Mouse (Mus musculus): ENCODE measurements around the gene Dop1a. TPM values are rescaled to one million over a fixed set of nuclear protein-coding genes. Genes with fewer than 3 reads are reported as not detected.

Dop1a gene
- polyA plus RNA-seq, 1 experiment from 2014 or later, result 11.0 TPM

- no peaks in the 10 kb centered on the region for H3K36me3 ChIP-seq
These were observed 15.3 kb upstream of the Dop1a start for GRCm38 (mm10) chr9:86451617-86452016.

GRCm38 (mm10) chr9:86453626-86454025 lies 13.3 kb upstream of the Dop1a start:
- no peaks in the 10 kb centered on the region for H3K9me3 ChIP-seq
- no peak for ATAC-seq
- no peaks in the 10 kb centered on the region for H3K27me3 ChIP-seq (replicated peaks)
- no peak overlapping the region for H3K9ac ChIP-seq
- H3K4me1 ChIP-seq (replicated peaks), result 0 out of 2 replicates have a peak, but pooled peaks cover 2% of the 10 kb centered on the region
- WGBS, result 64% methylated on average over 3 of the region's 3 CpGs
- no peak overlapping the region for H3K4me2 ChIP-seq (replicated peaks)
- no peak overlapping the region for H3K27ac ChIP-seq
- H3K36me3 ChIP-seq, result no peaks in the 10 kb centered on the region
- no peak overlapping the region for H3K4me3 ChIP-seq (replicated peaks)

More at GRCm38 (mm10) chr9:86451617-86452016, 15.3 kb upstream of the Dop1a start:
- Histone ChIP-seq H3K27ac (no peak overlapping the region), H3K9ac (no peak overlapping the region), H3K4me2 (replicated peaks) (peak overlapping the region; percentile 58), H3K4me3 (replicated peaks) (no peak overlapping the region), H3K27me3 (replicated peaks) (no peaks in the 10 kb centered on the region), H3K4me1 (replicated peaks) (0 out of 2 replicates have a peak, but pooled peaks cover 2% of the 10 kb centered on the region), H3K9me3 (no peaks in the 10 kb centered on the region)
- ATAC-seq, result peak; percentile 74
- under 1% methylated on average over 13 of the region's 13 CpGs for WGBS

- H3K4me1 ChIP-seq (replicated peaks), result peaks cover 3% of the 10 kb centered on the region; the same call in 1 of the 2 replicates
- peak within 1 kb of the TSS; percentile 51 for H3K4me3 ChIP-seq (replicated peaks)
- peak; percentile 83 for ATAC-seq
- H3K9me3 ChIP-seq, result no peaks in the 10 kb centered on the region
- H3K27ac ChIP-seq, result no peak within 1 kb of the TSS
- peak within 1 kb of the TSS; percentile 58 for H3K4me2 ChIP-seq (replicated peaks)
- no peaks in the 10 kb centered on the region for H3K27me3 ChIP-seq (replicated peaks)
- H3K36me3 ChIP-seq, result no peaks in the 10 kb centered on the region
- peak within 1 kb of the TSS; percentile 58 for H3K9ac ChIP-seq
- WGBS, result 2% methylated on average over 70 of the region's 70 CpGs
These were observed 2.5 kb upstream of the Dop1a start, which contains the start of gene Ube2cbp for GRCm38 (mm10) chr9:86464151-86465105. Gene Ube2cbp (minus strand): TSS chr9:86464950.

DNA sequence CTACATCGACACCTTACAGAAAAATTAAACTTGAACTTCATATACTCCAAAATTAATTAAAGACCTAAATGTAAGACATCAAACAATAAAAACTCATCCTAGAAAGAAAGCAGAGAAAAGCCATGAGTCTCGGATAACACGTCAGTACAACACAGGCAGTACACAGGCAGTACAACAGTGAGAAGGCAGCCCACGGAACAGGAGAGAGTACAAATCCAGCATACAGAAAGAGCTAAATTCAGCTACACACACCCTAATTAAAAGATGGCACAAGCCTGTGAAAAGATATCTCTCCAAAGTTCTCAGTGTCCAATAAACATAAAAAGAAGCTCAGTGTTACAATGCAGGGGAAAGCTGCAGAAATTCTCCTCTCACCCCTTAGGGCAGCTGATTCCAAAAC lies 9.0 kb downstream of the Dop1a start:
- no peak for ATAC-seq
- no peaks in the 10 kb centered on the region for H3K9me3 ChIP-seq
- H3K27me3 ChIP-seq (replicated peaks), result no peaks in the 10 kb centered on the region
- H3K4me3 ChIP-seq (replicated peaks), result no peak overlapping the region
- WGBS, result 95% methylated on average over 4 of the region's 4 CpGs
- no peaks in the 10 kb centered on the region for H3K36me3 ChIP-seq
- no peak overlapping the region for H3K9ac ChIP-seq
- no peak overlapping the region for H3K27ac ChIP-seq
- no peaks in the 10 kb centered on the region for H3K4me1 ChIP-seq (replicated peaks)
- H3K4me2 ChIP-seq (replicated peaks), result no peak overlapping the region

DNA sequence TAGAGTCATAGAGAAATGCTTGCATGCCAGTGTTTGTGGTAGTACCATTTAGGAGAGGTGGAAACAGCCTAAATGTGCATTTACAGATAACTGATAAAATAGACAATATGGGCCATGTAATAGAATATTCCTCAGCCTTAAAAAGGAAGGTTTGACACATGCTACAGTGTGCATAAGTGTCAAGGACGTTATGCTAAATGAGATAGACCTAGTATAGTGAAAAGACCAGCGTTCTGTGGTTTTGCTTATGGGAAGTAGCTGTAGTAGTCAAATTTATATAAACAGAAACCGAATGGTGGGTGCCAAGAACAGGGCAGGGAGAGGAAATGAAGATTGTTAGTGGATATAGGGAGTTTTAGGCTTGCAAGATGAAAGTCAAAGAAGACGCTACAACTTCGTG lies 9.8 kb downstream of the Dop1a start:
- H3K27ac ChIP-seq, result no peak overlapping the region
- no peaks in the 10 kb centered on the region for H3K36me3 ChIP-seq
- no peak for ATAC-seq
- 62% methylated on average over 5 of the region's 5 CpGs for WGBS
- H3K27me3 ChIP-seq (replicated peaks), result no peaks in the 10 kb centered on the region
- no peak overlapping the region for H3K9ac ChIP-seq
- H3K4me1 ChIP-seq (replicated peaks), result no peaks in the 10 kb centered on the region
- no peaks in the 10 kb centered on the region for H3K9me3 ChIP-seq
- no peak overlapping the region for H3K4me2 ChIP-seq (replicated peaks)
- no peak overlapping the region for H3K4me3 ChIP-seq (replicated peaks)

DNA sequence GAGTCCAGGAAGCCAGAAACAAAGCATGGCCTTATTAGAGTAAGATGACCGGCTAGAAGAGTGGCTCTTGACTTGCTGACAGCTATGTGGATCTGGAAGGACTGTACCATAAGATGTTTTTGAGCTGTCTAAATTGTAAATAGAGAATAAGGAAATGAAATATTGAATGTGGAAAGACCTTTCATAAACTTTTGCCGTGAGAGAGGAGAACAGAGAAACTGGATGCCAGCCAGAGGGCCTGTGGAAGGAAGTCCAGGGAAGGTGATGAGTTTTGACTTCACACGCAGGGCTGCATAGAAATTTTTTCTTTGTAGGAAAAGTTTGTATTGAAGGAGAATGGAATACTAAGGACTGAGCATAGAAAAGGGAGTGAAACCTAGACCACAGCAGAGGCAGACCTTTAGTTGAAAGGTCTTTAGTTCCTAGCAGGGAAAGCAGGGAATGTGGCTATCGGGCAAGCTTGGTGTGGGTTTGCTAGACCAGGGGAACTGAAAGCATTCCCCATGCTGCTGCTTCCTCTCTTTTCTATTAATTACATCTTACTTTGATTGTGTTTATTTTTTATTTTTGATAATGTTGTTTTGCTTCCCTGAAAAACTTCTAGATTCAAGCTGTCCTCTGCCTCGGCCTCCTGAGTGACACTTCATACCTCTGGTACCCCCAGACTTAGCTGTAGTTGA lies 11.6 kb downstream of the Dop1a start:
- no peak overlapping the region for H3K9ac ChIP-seq
- H3K4me3 ChIP-seq (replicated peaks), result no peak overlapping the region
- no peaks in the 10 kb centered on the region for H3K27me3 ChIP-seq (replicated peaks)
- no peaks in the 10 kb centered on the region for H3K9me3 ChIP-seq
- 74% methylated on average over 5 of the region's 5 CpGs for WGBS
- H3K4me2 ChIP-seq (replicated peaks), result no peak overlapping the region
- no peak overlapping the region for H3K27ac ChIP-seq
- no peaks in the 10 kb centered on the region for H3K4me1 ChIP-seq (replicated peaks)
- no peaks in the 10 kb centered on the region for H3K36me3 ChIP-seq
- no peak for ATAC-seq

GRCm38 (mm10) chr9:86482236-86482635 lies 15.3 kb downstream of the Dop1a start:
- WGBS, result 90% methylated on average over 1 of the region's 1 CpGs
- Histone ChIP-seq H3K4me3 (replicated peaks) (no peak overlapping the region), H3K9ac (no peak overlapping the region), H3K4me1 (replicated peaks) (no peaks in the 10 kb centered on the region), H3K36me3 (no peaks in the 10 kb centered on the region), H3K9me3 (no peaks in the 10 kb centered on the region), H3K4me2 (replicated peaks) (no peak overlapping the region), H3K27ac (no peak overlapping the region), H3K27me3 (replicated peaks) (no peaks in the 10 kb centered on the region)
- ATAC-seq, result no peak

GRCm38 (mm10) chr9:86491740-86492139 lies 24.8 kb downstream of the Dop1a start:
- Histone ChIP-seq H3K4me3 (replicated peaks) (no peak overlapping the region), H3K27me3 (replicated peaks) (no peaks in the 10 kb centered on the region)

GRCm38 (mm10) chr9:86496261-86496660 lies 29.3 kb downstream of the Dop1a start:
- no peaks in the 10 kb centered on the region for H3K9me3 ChIP-seq
- H3K4me3 ChIP-seq (replicated peaks), result no peak overlapping the region
- no peak overlapping the region for H3K9ac ChIP-seq
- H3K27me3 ChIP-seq (replicated peaks), result no peaks in the 10 kb centered on the region
- no peaks in the 10 kb centered on the region for H3K4me1 ChIP-seq (replicated peaks)
- H3K4me2 ChIP-seq (replicated peaks), result no peak overlapping the region
- no peak for ATAC-seq
- 94% methylated on average over 4 of the region's 4 CpGs for WGBS
- 0 out of 2 replicates have a peak, but pooled peaks cover 4% of the 10 kb centered on the region for H3K36me3 ChIP-seq
- no peak overlapping the region for H3K27ac ChIP-seq

More at GRCm38 (mm10) chr9:86491740-86492139, 24.8 kb downstream of the Dop1a start:
- Histone ChIP-seq H3K4me2 (replicated peaks) (no peak overlapping the region), H3K9ac (no peak overlapping the region), H3K4me1 (replicated peaks) (no peaks in the 10 kb centered on the region), H3K27ac (no peak overlapping the region), H3K9me3 (no peaks in the 10 kb centered on the region), H3K36me3 (0 out of 2 replicates have a peak, but pooled peaks cover 7% of the 10 kb centered on the region)
- WGBS, result 98% methylated on average over 2 of the region's 2 CpGs
- ATAC-seq, result no peak

DNA sequence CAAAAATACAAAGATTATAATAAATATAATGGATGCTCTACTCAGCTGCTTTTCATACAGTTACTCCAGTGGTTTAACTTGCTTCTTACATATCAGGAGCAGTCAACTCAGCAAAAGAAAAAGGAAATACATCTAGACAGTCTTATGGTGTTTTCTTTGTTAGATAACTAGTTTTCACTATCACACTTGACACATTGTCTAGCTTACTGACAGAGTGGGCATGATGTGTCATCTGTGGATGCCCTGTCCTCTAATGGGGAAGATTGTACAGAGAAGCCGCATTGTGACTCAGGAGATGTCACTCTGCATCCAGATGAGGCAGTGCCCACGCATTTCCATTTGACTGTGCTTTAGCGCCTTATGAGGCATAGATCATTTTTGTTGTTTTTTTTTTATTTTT lies 32.1 kb downstream of the Dop1a start:
- 0 out of 2 replicates have a peak, but pooled peaks cover 4% of the 10 kb centered on the region for H3K36me3 ChIP-seq
- H3K9ac ChIP-seq, result no peak overlapping the region
- no peaks in the 10 kb centered on the region for H3K27me3 ChIP-seq (replicated peaks)
- no peaks in the 10 kb centered on the region for H3K4me1 ChIP-seq (replicated peaks)
- ATAC-seq, result no peak
- no peak overlapping the region for H3K4me3 ChIP-seq (replicated peaks)
- no peak overlapping the region for H3K27ac ChIP-seq
- WGBS, result 96% methylated on average over 3 of the region's 3 CpGs
- H3K4me2 ChIP-seq (replicated peaks), result no peak overlapping the region
- H3K9me3 ChIP-seq, result no peaks in the 10 kb centered on the region

DNA sequence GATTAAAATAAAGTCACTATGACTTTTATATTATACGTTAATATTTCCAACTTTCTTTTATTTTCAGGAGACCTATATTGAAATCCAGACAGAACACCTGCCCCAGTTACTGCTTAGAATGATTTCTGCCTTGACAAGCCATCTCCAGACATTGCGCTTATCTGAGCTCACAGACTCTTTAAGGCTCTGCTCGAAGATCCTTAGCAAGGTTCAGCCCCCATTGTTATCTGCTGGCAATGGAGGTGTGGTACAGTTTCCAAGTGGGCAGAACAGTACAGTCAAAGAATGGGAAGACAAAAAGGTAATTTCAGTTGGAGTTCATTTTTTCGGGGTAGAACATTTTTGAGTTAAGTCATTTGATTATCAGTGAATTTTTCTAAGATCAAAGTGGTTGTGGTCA lies 40.5 kb downstream of the Dop1a start:
- H3K4me1 ChIP-seq (replicated peaks), result no peaks in the 10 kb centered on the region
- no peaks in the 10 kb centered on the region for H3K9me3 ChIP-seq
- H3K27me3 ChIP-seq (replicated peaks), result no peaks in the 10 kb centered on the region
- no peak overlapping the region for H3K4me3 ChIP-seq (replicated peaks)
- H3K36me3 ChIP-seq, result no peaks in the 10 kb centered on the region
- no peak for ATAC-seq
- H3K9ac ChIP-seq, result no peak overlapping the region
- 91% methylated on average over 4 of the region's 4 CpGs for WGBS
- H3K4me2 ChIP-seq (replicated peaks), result no peak overlapping the region
- no peak overlapping the region for H3K27ac ChIP-seq

- no peak overlapping the region for H3K27ac ChIP-seq
- H3K4me2 ChIP-seq (replicated peaks), result no peak overlapping the region
- H3K4me3 ChIP-seq (replicated peaks), result no peak overlapping the region
- no peaks in the 10 kb centered on the region for H3K27me3 ChIP-seq (replicated peaks)
- no peak overlapping the region for H3K9ac ChIP-seq
- no peaks in the 10 kb centered on the region for H3K4me1 ChIP-seq (replicated peaks)
- WGBS, result 78% methylated on average over 5 of the region's 5 CpGs
- H3K36me3 ChIP-seq, result peaks cover 11% of the 10 kb centered on the region; the same call in 1 of the 2 replicates
- no peak for ATAC-seq
- no peaks in the 10 kb centered on the region for H3K9me3 ChIP-seq
These were observed 46.8 kb downstream of the Dop1a start for GRCm38 (mm10) chr9:86513733-86514132.
